Mouse (Mus musculus): ENCODE measurements around the gene Cct6b. TPM values are rescaled to one million over a fixed set of nuclear protein-coding genes. Genes with fewer than 3 reads are reported as not detected.

Cct6b gene
- polyA plus RNA-seq, 1 experiment, result 89.2 TPM

GRCm38 (mm10) chr11:82683765-82684505, 80.2 kb downstream of the Cct6b start:
- no peaks in the 10 kb centered on the region for H3K4me1 ChIP-seq (ENCODE audit: control insufficient read depth, insufficient read depth, low read length)
- H3K36me3 ChIP-seq (ENCODE audit: control insufficient read depth, insufficient read depth, low read length), result no peaks in the 10 kb centered on the region
- H3K27me3 ChIP-seq (ENCODE audit: control insufficient read depth, insufficient read depth, low read length), result no peaks in the 10 kb centered on the region
- no peak overlapping the region for H3K27ac ChIP-seq (ENCODE audit: control insufficient read depth, insufficient read depth, low read depth, low read length)
- TF ChIP-seq POLR2A (IDR thresholded peaks at IDR 0.05; ENCODE audit: control insufficient read depth, low read depth, low read length) (no peak), CTCF (IDR thresholded peaks at IDR 0.05; ENCODE audit: control insufficient read depth, insufficient read depth, insufficient replicate concordance, low read depth, low read length) (no peak)
- no peak overlapping the region for H3K4me3 ChIP-seq (ENCODE audit: control insufficient read depth, low read depth, low read length)

DNA sequence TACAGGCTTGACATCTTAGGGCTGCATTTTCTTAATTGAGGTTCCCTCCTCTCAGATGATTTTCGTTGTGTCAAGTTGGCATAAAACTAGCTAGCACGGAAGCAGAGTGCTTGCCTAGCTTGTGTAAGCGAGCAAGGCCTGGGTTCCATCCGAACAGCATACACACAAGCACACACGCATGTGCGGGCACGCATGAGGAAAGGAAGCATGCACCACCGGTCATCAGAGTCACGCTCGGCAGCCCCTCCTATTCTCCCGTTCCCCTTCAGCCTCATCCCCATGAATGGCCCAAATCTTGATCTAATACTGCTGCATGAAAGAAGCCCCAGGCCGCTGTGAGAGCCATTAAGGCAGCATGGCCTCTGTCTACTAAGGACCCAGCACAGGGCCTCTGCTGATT, 85.6 kb downstream of the Cct6b start:
- no peaks in the 10 kb centered on the region for H3K4me1 ChIP-seq (ENCODE audit: control insufficient read depth, insufficient read depth, low read length)
- H3K27me3 ChIP-seq (ENCODE audit: control insufficient read depth, insufficient read depth, low read length), result no peaks in the 10 kb centered on the region
- H3K36me3 ChIP-seq (ENCODE audit: control insufficient read depth, insufficient read depth, low read length), result no peaks in the 10 kb centered on the region
- no peak overlapping the region for H3K4me3 ChIP-seq (ENCODE audit: control insufficient read depth, low read depth, low read length)
- TF ChIP-seq CTCF (IDR thresholded peaks at IDR 0.05; ENCODE audit: control insufficient read depth, insufficient read depth, insufficient replicate concordance, low read depth, low read length), result no peak
- TF ChIP-seq POLR2A (IDR thresholded peaks at IDR 0.05; ENCODE audit: control insufficient read depth, low read depth, low read length), result no peak
- H3K27ac ChIP-seq (ENCODE audit: control insufficient read depth, insufficient read depth, low read depth, low read length), result no peak overlapping the region

Other genes with a start within 250 kb of the Cct6b start
- 14.0 and 18.1 TPM in 2 replicates for gene Zfp830, start within 50 bp of the Cct6b start, polyA plus RNA-seq (2012; rRNA removed)
- gene Lig3, start 16.8 kb upstream of the Cct6b start, polyA plus RNA-seq (2012; rRNA removed), result 107 and 120 TPM in 2 replicates
- 135 and 143 TPM in 2 replicates for gene Rffl, start 106.9 kb upstream of the Cct6b start, polyA plus RNA-seq (2012; rRNA removed)
- 13.8 and 15.1 TPM in 2 replicates for gene Rad51d, start 126.3 kb upstream of the Cct6b start, polyA plus RNA-seq (2012; rRNA removed)
- 134 and 144 TPM in 2 replicates for gene Fndc8, start 127.8 kb upstream of the Cct6b start, polyA plus RNA-seq (2012; rRNA removed)
- gene Nle1, start 144.1 kb upstream of the Cct6b start, polyA plus RNA-seq (2012; rRNA removed), result 9.6 and 9.7 TPM in 2 replicates
- gene Unc45b, start 146.2 kb upstream of the Cct6b start, polyA plus RNA-seq (2012; rRNA removed), result 3.3 and 7.2 TPM in 2 replicates
- gene Slfn5, start 187.0 kb upstream of the Cct6b start, polyA plus RNA-seq (2012; rRNA removed), result 1.7 and 3.5 TPM in 2 replicates
- gene Slfn9, start 227.5 kb upstream of the Cct6b start, polyA plus RNA-seq (2012; rRNA removed), result 0.07 and 0.11 TPM in 2 replicates